Mouse (Mus musculus): ENCODE measurements around the gene Me1. TPM values are rescaled to one million over a fixed set of nuclear protein-coding genes. Genes with fewer than 3 reads are reported as not detected.
A peak's percentile ranks its signal among the peaks of the same experiment; 100 is the strongest.

Me1 gene
- polyA plus RNA-seq, 1 experiment from 2014 or later = 21.7 TPM

DNA sequence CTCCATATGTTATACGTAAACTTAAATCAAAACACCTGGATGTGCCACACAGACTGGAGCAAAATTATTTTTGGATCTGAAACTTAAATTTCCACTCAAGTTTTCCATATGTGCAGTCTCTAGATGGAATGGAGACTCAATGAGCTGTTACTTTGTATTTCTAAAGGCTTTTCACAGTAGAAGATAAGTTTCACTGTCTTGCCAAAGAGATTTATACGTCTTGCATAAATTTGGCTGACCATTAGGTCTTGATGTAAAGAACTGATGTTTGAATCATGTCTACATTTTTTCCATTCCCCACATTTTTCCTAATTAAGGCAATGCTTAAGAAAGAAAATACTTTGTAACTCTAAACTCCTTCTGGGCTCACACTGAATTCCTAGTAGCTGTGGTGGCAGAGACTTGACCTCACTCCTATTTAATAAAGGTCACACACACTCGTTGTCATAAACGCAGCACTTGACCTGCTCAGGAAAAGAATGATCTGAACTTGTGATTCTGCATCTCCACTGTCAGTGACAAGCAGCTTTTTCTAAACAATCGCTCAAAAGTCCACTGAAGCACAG, 22.8 kb downstream of the Me1 start:
- H3K4me3 ChIP-seq (replicated peaks; ENCODE audit: low read depth, low read length) = no peak overlapping the region
- no peak overlapping the region for H3K4me2 ChIP-seq (ENCODE audit: low read length)
- 59% methylated on average over 5 of the region's 5 CpGs for WGBS
- no peaks in the 10 kb centered on the region for H3K36me3 ChIP-seq (ENCODE audit: insufficient read depth, low read length)
- DNase-seq (ENCODE audit: low spot score) = peak; percentile 21
- no peak for TF ChIP-seq CTCF (IDR thresholded peaks at IDR 0.05; ENCODE audit: low read depth)
- no peak overlapping the region for H3K27ac ChIP-seq
- H3K9ac ChIP-seq (ENCODE audit: low read depth, low read length) = no peak overlapping the region
- ATAC-seq (replicated peaks; ENCODE audit: low FRiP score, low read depth) = no peak
- H3K9me3 ChIP-seq (replicated peaks; ENCODE audit: low read length) = no peaks in the 10 kb centered on the region
- H3K4me1 ChIP-seq (replicated peaks; ENCODE audit: insufficient read depth, low read length) = no peaks in the 10 kb centered on the region
- H3K27me3 ChIP-seq (ENCODE audit: insufficient read depth, low read length) = no peaks in the 10 kb centered on the region

DNA sequence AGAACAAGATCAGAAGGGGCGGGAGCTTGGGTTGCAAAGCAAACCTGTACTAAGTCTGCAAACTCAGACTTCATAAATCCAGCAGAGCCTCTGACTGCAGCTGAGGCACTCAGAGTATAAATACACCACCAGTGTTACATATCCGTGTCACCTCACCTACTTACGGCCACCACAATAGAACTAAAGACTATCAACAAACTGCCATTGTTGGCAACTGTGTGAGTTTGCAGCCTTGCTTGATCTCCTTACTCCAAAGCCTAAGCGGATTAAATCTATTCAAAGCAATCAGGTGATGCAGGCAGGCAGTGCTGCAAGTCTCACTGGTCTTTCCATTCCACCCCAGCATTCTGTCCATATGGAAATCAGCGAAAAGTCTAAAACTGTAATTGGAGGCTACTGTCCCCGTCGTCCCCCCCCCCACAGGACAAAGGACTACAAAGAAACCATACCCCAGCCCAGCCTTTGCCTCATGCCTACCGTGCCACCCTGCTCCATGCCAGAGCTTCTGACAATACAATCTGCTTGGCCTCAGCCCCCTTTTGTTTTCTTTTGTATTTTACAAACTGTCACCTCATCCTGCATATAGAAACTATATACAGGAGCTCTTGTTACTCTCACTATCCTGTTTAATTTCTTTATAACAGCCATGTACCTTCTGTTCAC, 27.0 kb downstream of the Me1 start:
- Histone ChIP-seq H3K9me3 (replicated peaks; ENCODE audit: low read length) (no peaks in the 10 kb centered on the region), H3K27me3 (ENCODE audit: insufficient read depth, low read length) (no peaks in the 10 kb centered on the region), H3K4me2 (ENCODE audit: low read length) (no peak overlapping the region), H3K27ac (no peak overlapping the region), H3K4me3 (replicated peaks; ENCODE audit: low read depth, low read length) (no peak overlapping the region), H3K9ac (ENCODE audit: low read depth, low read length) (no peak overlapping the region), H3K4me1 (replicated peaks; ENCODE audit: insufficient read depth, low read length) (no peaks in the 10 kb centered on the region), H3K36me3 (ENCODE audit: insufficient read depth, low read length) (no peaks in the 10 kb centered on the region)
- no peak for TF ChIP-seq CTCF (IDR thresholded peaks at IDR 0.05; ENCODE audit: low read depth)
- no peak for DNase-seq (ENCODE audit: low spot score)
- no peak for ATAC-seq (replicated peaks; ENCODE audit: low FRiP score, low read depth)
- 56% methylated on average over 8 of the region's 8 CpGs for WGBS

DNA sequence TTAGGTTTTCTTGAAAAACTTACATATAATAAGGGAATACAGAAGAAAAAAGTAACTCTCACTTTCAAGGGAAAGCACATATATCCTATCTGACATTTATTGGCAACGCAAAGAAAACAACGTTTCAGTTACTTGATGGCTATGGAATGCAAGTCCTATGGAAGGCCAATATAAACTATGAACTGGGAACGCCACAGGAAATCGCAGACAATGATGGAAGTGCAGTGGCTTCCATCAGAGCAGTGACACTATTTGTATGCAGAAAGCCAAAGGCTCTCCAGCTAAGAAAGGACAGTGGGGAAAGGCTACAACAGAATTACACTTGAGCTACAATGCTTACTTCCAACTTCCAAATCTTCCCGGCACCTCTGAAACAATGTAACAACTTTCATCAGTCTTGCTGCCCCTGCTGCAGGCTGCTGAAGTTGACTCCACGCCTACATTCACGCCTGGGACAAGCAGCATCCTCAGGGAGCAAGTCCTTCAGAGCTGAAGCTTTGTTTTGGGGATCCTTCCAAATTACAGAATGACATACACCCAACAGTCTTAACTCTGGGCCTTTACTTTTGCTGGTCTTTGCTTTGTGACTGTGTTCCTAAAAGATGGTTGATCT, 28.5 kb downstream of the Me1 start:
- H3K27ac ChIP-seq = no peak overlapping the region
- no peak for TF ChIP-seq CTCF (IDR thresholded peaks at IDR 0.05; ENCODE audit: low read depth)
- no peak overlapping the region for H3K4me3 ChIP-seq (replicated peaks; ENCODE audit: low read depth, low read length)
- H3K36me3 ChIP-seq (ENCODE audit: insufficient read depth, low read length) = no peaks in the 10 kb centered on the region
- WGBS = 55% methylated on average over 7 of the region's 7 CpGs
- H3K4me2 ChIP-seq (ENCODE audit: low read length) = no peak overlapping the region
- H3K27me3 ChIP-seq (ENCODE audit: insufficient read depth, low read length) = no peaks in the 10 kb centered on the region
- ATAC-seq (replicated peaks; ENCODE audit: low FRiP score, low read depth) (no peak), DNase-seq (ENCODE audit: low spot score) (peak; percentile 25)
- H3K9ac ChIP-seq (ENCODE audit: low read depth, low read length) = no peak overlapping the region
- no peaks in the 10 kb centered on the region for H3K9me3 ChIP-seq (replicated peaks; ENCODE audit: low read length)
- no peaks in the 10 kb centered on the region for H3K4me1 ChIP-seq (replicated peaks; ENCODE audit: insufficient read depth, low read length)

DNA sequence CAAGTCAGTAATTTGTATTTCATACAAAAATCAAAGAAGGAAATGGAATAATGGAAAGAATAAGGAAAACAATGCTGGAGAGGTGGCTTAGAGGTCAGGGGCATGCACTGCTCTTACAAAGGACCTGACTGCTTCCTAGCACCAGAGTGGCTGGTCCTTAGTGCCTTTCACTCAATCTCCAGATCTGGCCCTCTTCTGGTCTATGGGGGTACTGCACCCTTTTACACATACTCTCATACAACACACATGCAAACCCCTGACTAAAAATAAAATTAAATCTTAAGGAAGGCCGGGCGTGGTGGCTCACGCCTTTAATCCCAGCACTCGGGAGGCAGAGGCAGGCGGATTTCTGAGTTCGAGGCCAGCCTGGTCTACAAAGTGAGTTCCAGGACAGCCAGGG, 34.1 kb downstream of the Me1 start:
- DNase-seq (ENCODE audit: low spot score) (no peak), ATAC-seq (replicated peaks; ENCODE audit: low FRiP score, low read depth) (no peak)
- Histone ChIP-seq H3K36me3 (ENCODE audit: insufficient read depth, low read length) (no peaks in the 10 kb centered on the region), H3K27ac (no peak overlapping the region), H3K4me1 (replicated peaks; ENCODE audit: insufficient read depth, low read length) (no peaks in the 10 kb centered on the region), H3K4me2 (ENCODE audit: low read length) (no peak overlapping the region), H3K9ac (ENCODE audit: low read depth, low read length) (no peak overlapping the region), H3K9me3 (replicated peaks; ENCODE audit: low read length) (no peaks in the 10 kb centered on the region), H3K4me3 (replicated peaks; ENCODE audit: low read depth, low read length) (no peak overlapping the region), H3K27me3 (ENCODE audit: insufficient read depth, low read length) (no peaks in the 10 kb centered on the region)
- TF ChIP-seq CTCF (IDR thresholded peaks at IDR 0.05; ENCODE audit: low read depth) = peak; percentile 22; the same call in 1 of the 2 replicates
- 98% methylated on average over 6 of the region's 6 CpGs for WGBS

DNA sequence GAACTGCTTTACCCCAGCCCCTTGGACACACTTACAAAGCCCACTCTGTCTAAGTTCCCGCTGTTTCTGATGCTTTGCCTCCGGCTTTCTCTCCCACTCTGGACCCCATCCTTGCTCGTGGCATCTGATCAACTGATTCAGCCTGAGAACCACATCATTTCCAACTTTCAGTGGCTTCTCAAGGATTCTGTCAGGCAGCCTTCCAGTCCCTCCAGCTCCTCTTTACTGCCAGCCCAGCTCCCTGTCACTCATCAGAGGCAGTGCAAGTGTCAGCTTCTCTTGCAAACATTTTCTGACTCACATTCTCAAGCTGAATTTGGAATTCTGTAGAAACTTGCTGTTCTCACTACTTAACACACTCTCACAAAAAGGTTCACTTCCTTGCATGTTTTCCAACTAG, 34.5 kb downstream of the Me1 start:
- H3K9ac ChIP-seq (ENCODE audit: low read depth, low read length) = no peak overlapping the region
- DNase-seq (ENCODE audit: low spot score) = no peak
- 90% methylated on average over 3 of the region's 3 CpGs for WGBS
- H3K4me3 ChIP-seq (replicated peaks; ENCODE audit: low read depth, low read length) = no peak overlapping the region
- no peaks in the 10 kb centered on the region for H3K36me3 ChIP-seq (ENCODE audit: insufficient read depth, low read length)
- ATAC-seq (replicated peaks; ENCODE audit: low FRiP score, low read depth) = no peak
- no peak overlapping the region for H3K4me2 ChIP-seq (ENCODE audit: low read length)
- H3K27me3 ChIP-seq (ENCODE audit: insufficient read depth, low read length) = no peaks in the 10 kb centered on the region
- H3K9me3 ChIP-seq (replicated peaks; ENCODE audit: low read length) = no peaks in the 10 kb centered on the region
- no peak for TF ChIP-seq CTCF (IDR thresholded peaks at IDR 0.05; ENCODE audit: low read depth)
- H3K4me1 ChIP-seq (replicated peaks; ENCODE audit: insufficient read depth, low read length) = no peaks in the 10 kb centered on the region
- H3K27ac ChIP-seq = no peak overlapping the region

DNA sequence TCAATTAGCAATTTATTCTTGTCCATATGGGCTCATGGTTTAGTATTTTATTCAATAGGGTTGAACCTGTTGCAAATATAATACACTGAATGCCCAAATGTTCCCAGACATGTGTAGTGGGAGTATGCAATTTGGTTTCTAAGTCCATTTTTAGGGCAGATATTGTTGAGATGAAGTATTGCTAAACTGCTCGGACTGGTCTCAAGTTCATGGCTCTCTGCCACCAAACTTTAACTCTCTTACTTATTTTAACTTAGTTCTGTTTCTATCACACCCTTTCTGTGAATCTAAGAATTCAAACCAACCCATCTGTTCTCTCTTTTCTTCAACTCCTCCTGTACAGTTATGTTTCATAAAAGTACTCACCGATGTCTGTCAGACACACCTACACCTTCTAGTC, 35.4 kb downstream of the Me1 start:
- Histone ChIP-seq H3K4me3 (replicated peaks; ENCODE audit: low read depth, low read length) (no peak overlapping the region), H3K27ac (no peak overlapping the region), H3K4me1 (replicated peaks; ENCODE audit: insufficient read depth, low read length) (no peaks in the 10 kb centered on the region), H3K36me3 (ENCODE audit: insufficient read depth, low read length) (no peaks in the 10 kb centered on the region), H3K9me3 (replicated peaks; ENCODE audit: low read length) (no peaks in the 10 kb centered on the region), H3K27me3 (ENCODE audit: insufficient read depth, low read length) (no peaks in the 10 kb centered on the region), H3K4me2 (ENCODE audit: low read length) (no peak overlapping the region), H3K9ac (ENCODE audit: low read depth, low read length) (no peak overlapping the region)
- TF ChIP-seq CTCF (IDR thresholded peaks at IDR 0.05; ENCODE audit: low read depth) = no peak
- ATAC-seq (replicated peaks; ENCODE audit: low FRiP score, low read depth) = no peak
- DNase-seq (ENCODE audit: low spot score) = no peak
- WGBS = 85% methylated on average over 2 of the region's 2 CpGs
